Mouse (Mus musculus) urinary bladder, postnatal 36 days (tissue): Measurements from ENCODE around the gene Chmp1a.
A peak's percentile ranks its signal among the peaks of the same experiment; 100 is the strongest.
"Not testable (repeated sequence)": the region's sequence is repeated elsewhere in the genome, so short reads cannot be mapped to it uniquely, and the experiment has no call there.

ENCODE experiments used
- DNase-seq, 2 experiments: peaks; one replicate each; pipeline ENCODE4 v3.0.0; 2022; ENCODE audit warnings: low spot score in 2 of 2, mixed read lengths in 1 of 2

Gene Chmp1a

DNA sequence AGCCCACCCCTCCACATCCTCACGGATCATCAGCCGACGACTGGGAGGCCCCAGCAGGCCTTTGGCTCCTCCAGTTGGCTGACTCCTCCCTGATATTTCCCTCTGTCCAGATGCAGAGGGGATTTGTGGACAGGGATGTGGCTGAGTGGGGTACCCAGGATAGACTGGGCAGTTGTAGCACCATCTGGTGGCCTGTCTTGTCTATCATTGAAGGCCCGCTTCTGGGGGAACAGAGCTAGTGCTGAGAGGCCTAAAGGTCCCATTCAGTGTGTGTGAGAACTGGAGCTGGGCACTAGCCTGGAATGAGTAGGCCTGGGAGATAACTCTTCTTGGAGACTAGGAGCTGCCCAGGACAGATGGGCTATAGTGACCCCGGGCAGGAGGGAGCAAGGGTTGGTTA is 19.2 kb upstream of the Chmp1a start:
- no peak for DNase-seq

GRCm38 (mm10) chr8:123230326-123230725 is 17.8 kb upstream of the Chmp1a start:
- not testable (repeated sequence) for DNase-seq

GRCm38 (mm10) chr8:123228416-123228815 is 15.9 kb upstream of the Chmp1a start:
- no peak for DNase-seq

GRCm38 (mm10) chr8:123224278-123225266 is 12.0 kb upstream of the Chmp1a start, which contains the start of gene Cdk10:
Gene Cdk10, plus strand, starts transcription at chr8:123224842.
- peak; percentile 91 to 95 for DNase-seq

DNA sequence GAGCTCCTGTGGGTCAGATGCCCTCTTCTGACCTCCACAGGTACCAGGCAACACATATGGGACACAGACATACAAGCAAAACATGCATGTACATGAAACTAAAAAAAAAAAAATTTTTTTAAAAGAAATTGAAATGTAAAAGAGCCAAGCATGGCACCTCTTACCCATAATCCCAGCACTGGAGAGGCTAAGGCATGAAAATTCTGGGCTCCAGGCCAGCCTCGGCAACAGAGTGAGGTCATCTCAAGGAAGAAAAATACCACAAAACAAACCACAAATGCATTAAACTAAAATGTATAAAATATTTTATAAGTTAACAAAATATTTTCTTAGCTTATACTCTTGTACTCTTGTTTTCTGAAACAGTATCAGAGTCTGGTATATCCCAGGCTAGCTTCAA is 8.4 kb upstream of the Chmp1a start:
- no peak for DNase-seq

- no peak for DNase-seq
These were observed 2.9 kb upstream of the Chmp1a start for GRCm38 (mm10) chr8:123215430-123215829.

- DNase-seq, result no peak
These were observed 682 bp upstream of the Chmp1a start for GRCm38 (mm10) chr8:123213118-123213772.

- DNase-seq, result no peak
These were observed 687 bp downstream of the Chmp1a start for GRCm38 (mm10) chr8:123211876-123212275.

DNA sequence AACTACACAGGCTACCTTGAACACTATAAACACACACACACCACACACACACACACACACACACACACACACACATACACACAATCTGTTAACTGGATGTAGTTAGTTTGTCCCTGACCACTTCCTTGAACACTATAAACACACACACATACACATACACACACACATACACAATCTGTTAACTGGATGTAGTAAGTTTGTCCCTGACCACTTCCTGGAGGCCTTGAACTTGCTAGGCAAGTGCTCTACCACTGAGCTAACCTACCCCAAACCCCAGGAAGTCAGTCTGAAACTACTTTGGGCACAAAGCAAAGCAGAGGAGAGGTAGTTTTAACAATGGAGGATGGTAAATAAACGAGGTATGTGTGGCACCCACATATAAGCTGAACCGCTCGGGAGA is 9.0 kb downstream of the Chmp1a start:
- DNase-seq, result no peak

- DNase-seq, result peak; percentile 47 to 55
These were observed 10.3 kb downstream of the Chmp1a start for GRCm38 (mm10) chr8:123202288-123202687.

- no peak for DNase-seq
These were observed 12.7 kb downstream of the Chmp1a start for GRCm38 (mm10) chr8:123199864-123200263.

GRCm38 (mm10) chr8:123197016-123197415 is 15.5 kb downstream of the Chmp1a start:
- DNase-seq, result not testable (repeated sequence)

DNA sequence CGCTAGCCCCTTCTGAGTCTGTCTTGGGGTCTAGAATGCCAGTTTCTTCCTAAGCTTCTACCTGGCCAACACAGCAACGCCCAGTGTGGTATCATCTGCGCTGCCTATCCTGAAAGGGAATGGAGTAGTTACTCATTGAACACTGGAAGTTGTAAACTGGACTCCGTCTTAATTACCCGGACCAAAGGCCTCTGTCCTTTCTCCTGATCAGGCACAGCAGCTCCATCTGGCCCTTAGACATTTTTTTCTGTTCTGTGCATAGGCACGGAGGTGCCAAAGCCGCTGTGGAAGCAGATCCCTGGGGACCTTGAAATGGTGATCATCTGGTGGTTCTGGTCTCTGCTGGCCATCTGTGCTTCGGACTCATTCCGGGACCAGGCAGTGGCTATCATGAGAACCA is 18.8 kb downstream of the Chmp1a start:
- no peak for DNase-seq

- DNase-seq, result no peak
These were observed 20.7 kb downstream of the Chmp1a start for GRCm38 (mm10) chr8:123191908-123192307.

DNA sequence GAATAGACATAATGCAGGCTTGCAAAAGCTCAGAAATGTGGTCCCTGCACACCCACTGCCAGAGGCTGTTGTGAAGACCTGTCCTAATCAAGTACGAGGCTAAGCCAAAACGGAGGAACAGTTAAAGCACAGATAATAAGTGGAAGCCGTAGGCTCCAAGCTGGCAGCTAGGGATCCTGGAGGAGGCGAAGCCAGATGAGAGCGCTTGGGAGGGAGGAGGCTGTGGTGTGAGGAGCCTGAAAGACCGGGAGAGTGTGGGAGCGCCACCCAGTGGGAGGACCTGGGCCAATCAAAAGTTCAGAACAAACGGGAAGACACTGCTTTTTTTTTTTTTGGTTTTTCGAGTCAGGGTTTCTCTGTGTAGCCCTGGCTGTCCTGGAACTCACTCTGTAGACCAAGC is 21.9 kb downstream of the Chmp1a start:
- DNase-seq, result peak; percentile 64 to 79

GRCm38 (mm10) chr8:123188841-123189240 is 23.7 kb downstream of the Chmp1a start:
- no peak for DNase-seq

GRCm38 (mm10) chr8:123188006-123188405 is 24.6 kb downstream of the Chmp1a start:
- no peak for DNase-seq

- DNase-seq, result peak; percentile 11 to 71
These were observed 26.8 kb downstream of the Chmp1a start, which contains the start of gene Dpep1 for GRCm38 (mm10) chr8:123185566-123186409. Gene Dpep1, plus strand, starts transcription at chr8:123186242.

- peak in 1 of 2 experiments; percentile 69 for DNase-seq
These were observed 31.2 kb downstream of the Chmp1a start for GRCm38 (mm10) chr8:123181391-123181790.

GRCm38 (mm10) chr8:123157888-123158465 is 54.6 kb downstream of the Chmp1a start, which contains the start of gene Sult5a1:
Gene Sult5a1, minus strand, starts transcription at chr8:123158315.
- no peak for DNase-seq
